Mouse (Mus musculus) liver, postnatal 0 days (tissue): ENCODE data around the gene Gpd1l.

Experiments used
- CTCF ChIP-seq: sonication (generic); IDR thresholded peaks from 2 replicates; pipeline ENCODE4 v1.5.1; 2016; ENCODE audit warnings: antibody characterized with exemption, low read depth
- EP300 ChIP-seq: IDR thresholded peaks from 2 replicates; pipeline ENCODE4 v1.6.1; 2016; ENCODE audit warnings: antibody characterized with exemption, low read depth, mild to moderate bottlenecking

GRCm38 (mm10) chr9:114921352-114922081 is 12.3 kb downstream of the Gpd1l start:
- peak; percentile 26; the same call in 1 of the 2 replicates for TF ChIP-seq CTCF
- TF ChIP-seq EP300: no peak
